Mouse (Mus musculus) midbrain, embryonic 10.5 days (tissue): ENCODE measurements around the gene Gpr180. TPM values are rescaled to one million over a fixed set of nuclear protein-coding genes. Genes with fewer than 3 reads are reported as not detected.
A peak's percentile ranks its signal among the peaks of the same experiment; 100 is the strongest.
"Not testable (repeated sequence)": the region's sequence is repeated elsewhere in the genome, so short reads cannot be mapped to it uniquely, and the experiment has no call there.

Experiments
- DNase-seq: peaks from one replicate; pipeline ENCODE4 v3.0.0-alpha.2; 2017; ENCODE audit warnings: low spot score
- H3K27ac ChIP-seq: fragments of 300-500 bp; sonication (generic); replicated peaks from 2 replicates; pipeline ENCODE4 v1.5.1; 2016; ENCODE audit warnings: mild to moderate bottlenecking
- H3K27me3 ChIP-seq: fragments of 300-500 bp; sonication (generic); 2 replicates; pipeline ENCODE4 v1.6.1; 2016; ENCODE audit warnings: low read depth, mild to moderate bottlenecking; ENCODE audit not compliant: poor library complexity, severe bottlenecking
- H3K36me3 ChIP-seq: fragments of 300-500 bp; sonication (generic); 2 replicates; pipeline ENCODE4 v1.6.1; 2016; ENCODE audit warnings: mild to moderate bottlenecking, moderate library complexity
- H3K4me1 ChIP-seq: fragments of 300-500 bp; sonication (generic); 2 replicates; pipeline ENCODE4 v1.6.1; 2016
- H3K4me3 ChIP-seq: fragments of 300-500 bp; sonication (generic); 2 replicates; pipeline ENCODE4 v1.5.1; 2016; ENCODE audit warnings: mild to moderate bottlenecking, moderate library complexity
- H3K9me3 ChIP-seq: fragments of 300-500 bp; sonication (generic); replicated peaks from 2 replicates; pipeline ENCODE4 v1.6.1; 2016; ENCODE audit warnings: mild to moderate bottlenecking
- WGBS: fragments of 180-500 bp; shearing (Covaris S2); methylation state at CpG from one replicate; pipeline ENCODE4 v1.1.7; 2016; 5-methylcytosine and 5-hydroxymethylcytosine counted together
- polyA plus RNA-seq: library from polyadenylated mRNA; unstranded; fragments of >200 nt; fragmentation: Nextera tagmentation; extraction: Ambion mirVana; gene quantifications from 2 replicates; pipeline ENCODE4 v1.2.1, GENCODE M21; 2016

Gene Gpr180
- polyA plus RNA-seq, 1 experiment from 2014 or later: 38.5 TPM

DNA sequence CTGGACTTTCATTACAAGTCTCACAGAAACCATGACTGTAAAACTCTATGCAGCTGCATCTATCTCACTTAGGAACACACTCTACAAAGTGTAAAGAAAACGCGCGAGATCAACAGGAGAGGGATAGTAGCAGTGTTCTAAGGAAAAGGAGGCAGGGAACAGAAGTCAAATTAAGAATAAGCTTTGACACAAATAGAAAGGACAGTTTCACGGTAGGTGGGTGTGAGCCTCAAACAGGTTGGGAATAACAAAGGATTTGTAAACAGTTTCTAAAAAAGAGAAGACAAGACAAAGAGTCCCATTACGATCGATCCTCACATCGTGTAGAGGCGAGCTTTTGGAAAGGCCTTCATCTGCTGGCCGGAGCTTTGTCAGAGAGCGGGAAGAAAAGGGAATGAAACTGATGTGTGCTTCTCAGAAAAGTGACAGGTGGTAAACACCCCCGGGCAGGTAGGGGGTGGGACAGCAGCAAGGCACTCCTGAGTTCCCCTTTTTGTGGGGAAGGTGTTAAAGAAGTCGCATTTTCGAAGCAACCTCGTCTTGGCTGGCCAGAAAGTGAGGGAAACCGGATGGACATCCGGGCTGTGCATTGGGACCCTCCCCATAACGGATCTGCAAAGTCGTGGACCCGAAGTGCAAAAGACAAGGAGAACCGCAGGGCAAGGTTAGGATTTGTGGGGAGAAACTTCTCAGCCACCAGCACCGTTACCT is 4.9 kb upstream of the Gpr180 start:
- peak overlapping the region; percentile 80 for H3K4me3 ChIP-seq
- no peaks in the 10 kb centered on the region for H3K9me3 ChIP-seq
- H3K4me1 ChIP-seq: peaks cover 28% of the 10 kb centered on the region
- peak overlapping the region; percentile 84 for H3K27ac ChIP-seq
- peaks cover 26% of the 10 kb centered on the region for H3K36me3 ChIP-seq
- peaks cover 15% of the 10 kb centered on the region for H3K27me3 ChIP-seq
- no peak for DNase-seq
- 16% methylated on average over 21 of the region's 21 CpGs for WGBS

DNA sequence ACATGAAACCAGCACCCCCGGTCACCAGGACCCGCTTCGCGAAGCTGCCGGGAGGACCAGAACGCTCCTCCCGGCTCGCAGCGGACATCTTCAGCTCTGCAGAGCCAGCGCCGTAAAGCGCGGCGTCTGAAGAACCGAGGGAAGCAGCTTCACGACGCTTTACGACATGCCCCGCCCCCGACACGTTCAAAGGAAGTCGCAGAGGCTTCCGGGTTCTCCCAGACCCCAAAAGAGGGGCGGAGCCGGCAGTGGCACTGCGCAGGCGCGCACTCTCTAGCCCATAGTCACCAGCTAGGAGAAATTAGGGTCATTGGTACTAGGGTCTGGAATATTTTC is 4.3 kb upstream of the Gpr180 start, which contains the start of gene Tgds:
Gene Tgds, minus strand, starts transcription at position 114 of the 336 bp plus-strand sequence.
- Histone ChIP-seq H3K4me1 (peaks cover 33% of the 10 kb centered on the region), H3K4me3 (peak within 1 kb of the TSS; percentile 80), H3K36me3 (peaks cover 20% of the 10 kb centered on the region), H3K9me3 (no peaks in the 10 kb centered on the region), H3K27ac (peak within 1 kb of the TSS; percentile 84), H3K27me3 (peaks cover 15% of the 10 kb centered on the region)
- under 1% methylated on average over 28 of the region's 28 CpGs for WGBS
- peak; percentile 99 for DNase-seq

DNA sequence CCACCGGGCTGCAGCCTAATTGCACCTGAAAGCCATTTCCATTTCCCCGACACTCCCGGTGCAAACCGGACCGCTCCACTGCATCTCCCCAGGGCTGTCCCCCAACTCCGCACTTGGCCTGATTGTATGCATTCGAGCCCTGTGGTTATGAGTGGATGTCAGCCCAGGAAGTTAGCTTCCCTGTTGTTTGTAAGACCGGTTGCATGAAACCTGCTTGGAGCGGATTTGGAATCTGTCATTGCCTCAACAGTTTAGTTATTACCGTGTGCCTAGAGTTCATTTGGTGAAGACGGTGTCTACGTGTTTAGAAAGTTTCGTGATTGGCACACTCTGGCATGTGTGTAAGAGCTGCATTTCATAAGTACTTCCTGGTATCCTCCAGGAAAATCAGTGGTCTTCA is 529 bp downstream of the Gpr180 start:
- peaks cover 31% of the 10 kb centered on the region for H3K4me1 ChIP-seq
- H3K9me3 ChIP-seq: no peaks in the 10 kb centered on the region
- peaks cover 22% of the 10 kb centered on the region for H3K27me3 ChIP-seq
- DNase-seq: no peak
- 2% methylated on average over 13 of the region's 13 CpGs for WGBS
- H3K4me3 ChIP-seq: peak overlapping the region; percentile 82
- H3K36me3 ChIP-seq: peaks cover 27% of the 10 kb centered on the region
- peak overlapping the region; percentile 90 for H3K27ac ChIP-seq

DNA sequence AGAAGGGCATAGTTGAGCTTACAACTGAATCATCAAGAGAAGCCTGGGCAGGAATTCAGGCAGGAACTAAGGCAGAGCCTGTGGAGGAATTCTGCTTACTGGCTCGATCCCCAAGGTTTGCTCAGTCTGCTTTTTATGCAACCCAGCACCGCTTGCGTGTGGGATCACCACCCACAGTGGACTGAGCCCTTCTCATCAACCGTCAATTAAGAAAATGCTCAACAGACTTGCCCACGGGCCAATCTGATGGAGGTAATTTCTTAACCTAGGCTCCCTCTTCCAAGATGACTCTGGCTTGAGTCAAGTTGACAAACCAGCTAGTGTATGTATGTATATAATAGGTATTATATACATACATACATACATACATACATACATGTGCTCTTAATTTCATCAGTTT is 5.3 kb downstream of the Gpr180 start:
- Histone ChIP-seq H3K36me3 (peaks cover 33% of the 10 kb centered on the region), H3K9me3 (no peaks in the 10 kb centered on the region), H3K4me1 (peaks cover 13% of the 10 kb centered on the region), H3K27ac (no peak overlapping the region), H3K27me3 (peaks cover 7% of the 10 kb centered on the region; the same call in 1 of the 2 replicates), H3K4me3 (no peak overlapping the region)
- WGBS: 89% methylated on average over 5 of the region's 5 CpGs
- no peak for DNase-seq

DNA sequence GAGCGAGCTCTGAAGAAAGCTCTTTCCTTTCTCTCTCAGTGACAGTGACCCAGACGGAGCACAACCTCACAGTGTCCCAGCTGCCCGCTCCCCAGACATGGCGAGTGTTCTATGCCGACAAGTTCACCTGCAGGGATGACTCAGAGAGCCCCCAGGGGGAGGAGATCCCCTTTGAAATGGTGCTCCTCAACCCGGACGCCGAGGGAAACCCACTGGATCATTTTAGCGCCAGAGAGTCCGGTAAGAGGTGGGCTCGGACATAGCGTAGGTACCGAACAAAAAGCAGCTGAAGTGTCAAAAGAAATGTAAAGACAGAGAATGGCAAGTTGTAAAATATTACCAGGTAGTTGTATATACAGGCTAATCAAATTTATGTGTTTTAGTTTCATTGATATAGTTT is 11.1 kb downstream of the Gpr180 start:
- no peak for DNase-seq
- WGBS: 95% methylated on average over 13 of the region's 13 CpGs
- Histone ChIP-seq H3K4me3 (no peak overlapping the region), H3K4me1 (peaks cover 9% of the 10 kb centered on the region), H3K27me3 (no peaks in the 10 kb centered on the region), H3K36me3 (peaks cover 23% of the 10 kb centered on the region), H3K9me3 (no peaks in the 10 kb centered on the region), H3K27ac (no peak overlapping the region)

DNA sequence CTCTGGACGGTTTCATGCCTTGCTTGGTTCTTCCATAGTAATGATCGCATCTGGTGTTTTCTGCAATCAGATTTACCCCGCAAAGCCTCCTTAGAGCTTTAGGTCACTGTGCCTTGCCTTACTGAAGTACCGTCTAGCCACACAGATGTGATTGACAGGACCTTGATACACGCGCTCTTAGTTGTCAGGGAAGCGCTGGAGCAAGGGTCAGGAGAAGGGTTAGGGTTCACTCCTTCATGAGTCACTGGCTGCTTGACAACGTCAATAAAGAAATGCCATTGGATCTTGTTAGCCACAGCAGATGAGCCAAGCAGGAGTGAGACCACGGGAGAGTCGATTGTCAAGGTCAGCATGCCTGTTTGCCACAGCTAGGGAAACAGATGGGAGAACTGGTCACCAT is 11.6 kb downstream of the Gpr180 start:
- DNase-seq: no peak
- Histone ChIP-seq H3K27ac (no peak overlapping the region), H3K27me3 (no peaks in the 10 kb centered on the region), H3K4me1 (peaks cover 9% of the 10 kb centered on the region), H3K9me3 (no peaks in the 10 kb centered on the region), H3K36me3 (peaks cover 27% of the 10 kb centered on the region), H3K4me3 (no peak overlapping the region)
- WGBS: 73% methylated on average over 10 of the region's 10 CpGs

DNA sequence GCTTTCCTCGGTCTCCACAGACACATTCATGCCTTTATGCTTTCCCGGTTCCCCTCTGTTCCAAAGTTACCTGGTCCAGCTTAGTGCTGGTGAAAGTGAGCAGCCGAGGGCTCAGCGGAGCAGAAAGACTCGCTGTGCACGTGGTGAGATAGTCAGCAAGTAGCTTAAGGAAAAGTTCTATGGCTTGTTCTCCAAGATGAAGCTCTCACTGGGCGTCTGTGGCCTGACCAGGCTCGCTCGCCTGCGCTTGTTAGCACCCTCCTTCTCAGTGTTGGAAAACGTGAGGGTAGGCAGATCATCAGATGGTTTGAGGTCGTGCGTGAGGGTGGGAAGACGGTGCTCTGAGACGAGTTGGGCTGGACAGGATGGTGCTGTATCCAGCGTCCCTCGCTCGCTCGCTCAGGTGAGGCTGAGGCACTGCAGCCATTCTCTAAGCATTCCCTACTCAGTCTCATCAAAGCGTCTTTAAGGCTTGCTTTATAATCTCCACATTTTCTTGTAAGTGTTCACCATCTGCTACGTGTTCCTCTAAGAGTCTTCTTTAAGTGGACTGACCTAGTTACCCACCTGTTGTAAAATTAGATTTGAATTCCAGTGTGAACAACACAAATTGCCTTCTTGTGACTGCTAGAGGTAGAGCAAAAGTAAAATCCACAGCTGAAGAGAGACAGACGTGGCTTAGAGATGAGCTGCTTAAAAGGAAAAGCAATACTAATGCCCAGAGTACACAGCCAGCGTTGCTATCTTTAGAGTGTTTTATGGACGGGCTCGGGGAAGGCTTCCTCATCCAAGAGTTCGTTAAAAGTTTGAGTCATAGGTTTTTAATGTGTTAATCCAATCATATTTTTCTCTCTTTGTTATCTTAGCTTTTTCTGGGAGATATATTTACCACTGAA is 13.9 kb downstream of the Gpr180 start:
- DNase-seq: no peak
- H3K27me3 ChIP-seq: no peaks in the 10 kb centered on the region
- H3K36me3 ChIP-seq: peaks cover 48% of the 10 kb centered on the region
- WGBS: 92% methylated on average over 26 of the region's 26 CpGs
- no peak overlapping the region for H3K27ac ChIP-seq
- H3K9me3 ChIP-seq: no peaks in the 10 kb centered on the region
- H3K4me3 ChIP-seq: no peak overlapping the region
- H3K4me1 ChIP-seq: peaks cover 9% of the 10 kb centered on the region

DNA sequence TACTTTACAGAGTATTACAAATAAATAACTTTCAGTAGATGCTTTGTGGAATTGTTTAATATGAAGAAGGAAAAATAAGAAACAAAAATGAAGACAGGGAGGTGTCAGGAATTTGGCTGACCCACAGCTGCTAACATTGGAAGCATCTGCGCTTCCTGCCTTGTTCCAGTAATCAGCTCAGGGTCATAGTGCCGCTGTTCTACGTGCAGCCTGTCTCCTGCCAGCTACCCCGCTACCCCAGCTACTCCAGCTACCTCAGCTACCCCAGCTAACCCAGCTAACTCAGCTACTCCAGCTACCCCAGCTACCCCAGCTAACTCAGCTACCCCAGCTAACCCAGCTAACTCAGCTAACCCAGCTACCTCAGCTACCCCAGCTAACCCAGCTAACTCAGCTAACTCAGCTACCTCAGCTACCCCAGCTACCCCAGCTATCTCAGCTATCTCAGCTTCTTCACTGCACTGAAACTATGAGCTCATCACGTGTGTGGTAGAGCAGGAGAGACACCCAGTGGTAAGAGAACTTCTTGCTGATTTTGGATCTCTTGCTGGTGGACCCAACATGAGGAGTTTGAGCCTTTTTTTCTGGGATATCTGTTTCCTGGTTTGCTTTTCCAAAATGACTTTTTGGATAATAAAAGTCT is 14.8 kb downstream of the Gpr180 start:
- WGBS: 79% methylated on average over 5 of the region's 5 CpGs
- no peak for DNase-seq
- peaks cover 57% of the 10 kb centered on the region for H3K36me3 ChIP-seq

DNA sequence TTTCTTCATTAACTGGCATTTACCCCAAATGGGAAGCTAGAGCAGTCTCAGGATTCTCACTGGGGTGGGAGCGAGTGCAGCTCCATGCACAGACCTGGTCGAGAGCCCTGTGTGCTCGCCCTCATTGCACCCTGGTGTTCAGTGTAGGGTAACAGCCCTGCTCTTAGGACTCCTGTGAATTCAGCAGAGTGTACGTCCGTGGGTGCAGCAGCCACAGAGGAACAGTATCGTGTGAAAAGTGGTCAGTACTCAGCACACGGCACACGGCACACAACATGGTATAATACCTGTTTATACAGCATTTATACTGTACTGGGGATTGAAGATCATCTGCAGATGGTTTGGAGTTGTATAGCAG is 15.3 kb downstream of the Gpr180 start:
- Histone ChIP-seq H3K27me3 (no peaks in the 10 kb centered on the region), H3K36me3 (peaks cover 58% of the 10 kb centered on the region), H3K9me3 (no peaks in the 10 kb centered on the region), H3K4me1 (peaks cover 9% of the 10 kb centered on the region), H3K27ac (no peak overlapping the region), H3K4me3 (no peak overlapping the region)
- no peak for DNase-seq
- 94% methylated on average over 8 of the region's 8 CpGs for WGBS

More for the DNA sequence above, 14.8 kb downstream of the Gpr180 start:
- Histone ChIP-seq H3K4me3 (no peak overlapping the region), H3K27ac (no peak overlapping the region), H3K27me3 (no peaks in the 10 kb centered on the region), H3K9me3 (no peaks in the 10 kb centered on the region), H3K4me1 (peaks cover 9% of the 10 kb centered on the region)

DNA sequence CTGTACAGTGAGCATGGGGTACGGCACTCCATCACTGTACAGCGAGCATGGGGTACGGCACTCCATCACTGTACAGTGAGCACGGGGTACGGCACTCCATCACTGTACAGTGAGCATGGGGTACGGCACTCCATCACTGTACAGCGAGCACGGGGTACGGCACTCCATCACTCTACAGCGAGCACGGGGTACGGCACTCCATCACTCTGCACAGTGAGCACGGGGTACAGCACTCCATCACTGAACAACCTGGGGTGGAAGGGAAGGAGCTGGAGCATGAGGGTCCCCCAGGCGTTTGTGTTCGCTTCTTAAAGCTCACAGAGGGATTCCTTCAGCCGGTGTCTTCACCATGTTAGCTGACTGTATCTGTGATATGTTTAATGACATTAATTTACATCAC is 19.1 kb downstream of the Gpr180 start:
- not testable (repeated sequence) for H3K4me3 ChIP-seq, H3K9me3 ChIP-seq, H3K4me1 ChIP-seq, H3K27me3 ChIP-seq, H3K27ac ChIP-seq, DNase-seq
- WGBS: 94% methylated on average over 16 of the region's 16 CpGs
- H3K36me3 ChIP-seq: peaks cover 68% of the 10 kb centered on the region

DNA sequence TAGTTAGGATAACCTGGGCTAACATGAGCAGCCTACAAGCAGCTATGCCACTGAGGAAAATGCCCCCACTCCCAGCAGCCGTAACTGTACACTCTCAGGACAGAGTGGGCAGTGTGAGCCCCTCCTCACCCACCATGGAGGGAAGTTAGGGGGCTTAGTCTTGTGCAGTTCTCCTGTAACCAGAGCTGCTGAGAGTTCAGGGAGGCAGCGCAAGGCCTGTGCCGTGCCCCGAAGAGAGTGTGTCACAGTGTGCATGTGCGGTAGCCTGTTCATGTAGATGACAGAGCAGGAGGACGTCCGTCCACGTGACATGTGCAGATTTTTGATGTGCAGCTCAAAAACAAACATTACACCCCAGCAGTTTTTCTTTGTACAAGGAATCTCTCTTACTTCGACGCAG is 19.8 kb downstream of the Gpr180 start:
- DNase-seq: no peak
- Histone ChIP-seq H3K27ac (no peak overlapping the region), H3K4me3 (no peak overlapping the region), H3K36me3 (peaks cover 75% of the 10 kb centered on the region), H3K4me1 (no peaks in the 10 kb centered on the region), H3K27me3 (no peaks in the 10 kb centered on the region), H3K9me3 (no peaks in the 10 kb centered on the region)
- 86% methylated on average over 10 of the region's 10 CpGs for WGBS

DNA sequence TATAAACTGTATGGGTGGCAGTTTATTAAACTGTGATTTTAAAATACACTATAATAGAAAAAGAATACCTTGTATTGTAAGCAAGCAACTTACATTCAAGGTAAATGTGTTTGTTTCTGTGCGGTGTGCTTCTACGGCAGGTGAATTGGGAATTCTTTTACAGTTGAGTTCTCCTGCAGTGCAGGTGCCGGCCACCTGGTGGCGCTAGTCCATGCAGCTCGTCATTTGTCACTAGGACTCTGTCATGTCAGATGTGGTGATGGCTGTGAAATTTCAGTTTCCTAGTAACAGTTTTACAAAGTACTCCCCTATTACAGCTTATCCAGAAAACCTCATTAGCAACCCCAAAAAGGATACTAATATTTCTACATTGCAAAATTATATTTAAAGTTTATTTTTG is 20.2 kb downstream of the Gpr180 start:
- peaks cover 79% of the 10 kb centered on the region for H3K36me3 ChIP-seq
- no peaks in the 10 kb centered on the region for H3K4me1 ChIP-seq
- 26% methylated on average over 5 of the region's 5 CpGs for WGBS
- DNase-seq: peak; percentile 65
- H3K9me3 ChIP-seq: no peaks in the 10 kb centered on the region
- H3K4me3 ChIP-seq: no peak overlapping the region
- no peaks in the 10 kb centered on the region for H3K27me3 ChIP-seq
- H3K27ac ChIP-seq: no peak overlapping the region

DNA sequence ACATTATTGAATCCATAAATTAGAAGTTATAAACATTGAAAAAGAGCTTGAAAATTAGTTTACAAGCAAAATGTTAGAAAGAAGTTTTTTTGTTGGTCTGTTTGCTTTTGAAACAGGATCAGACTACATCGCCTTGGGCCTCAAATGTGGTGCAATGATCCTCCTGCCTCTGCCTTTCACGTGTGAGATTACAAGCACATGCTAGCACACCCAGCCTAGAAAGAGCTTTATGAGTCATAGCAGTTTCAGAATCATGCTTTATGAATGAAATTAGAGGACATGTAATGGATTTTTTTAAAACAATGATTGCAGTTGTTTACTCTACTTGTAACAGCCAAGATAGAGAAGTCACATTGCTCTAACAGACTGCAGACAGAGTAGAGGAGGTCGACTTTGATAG is 24.8 kb downstream of the Gpr180 start:
- no peak overlapping the region for H3K27ac ChIP-seq
- H3K36me3 ChIP-seq: peaks cover 63% of the 10 kb centered on the region
- H3K9me3 ChIP-seq: no peaks in the 10 kb centered on the region
- DNase-seq: no peak
- no peaks in the 10 kb centered on the region for H3K4me1 ChIP-seq
- no peak overlapping the region for H3K4me3 ChIP-seq
- WGBS: 92% methylated on average over 3 of the region's 3 CpGs
- no peaks in the 10 kb centered on the region for H3K27me3 ChIP-seq
